Mouse (Mus musculus) c-Kit-negative CD71-positive TER-119-positive erythroid progenitor cells, embryonic 14.5 days (primary cell): ENCODE measurements at regions not wholly inside any gene's neighbourhood (a gene's known extent, or its start where the extent isn't known, plus 50 kb on each side); places are given as distances from the start of the nearest gene placed in this dataset.

Experiments used
- DNase-seq: peaks from one replicate; pipeline ENCODE4 v3.0.0-alpha.2; 2013; ENCODE audit warnings: low read depth, low spot score

- no peak for DNase-seq
These were observed 57.2 kb upstream of the Nabp1 start for GRCm38 (mm10) chr1:51535414-51535813.

- DNase-seq: no peak
These were observed 53.1 kb upstream of the Nabp1 start for GRCm38 (mm10) chr1:51531360-51531759.

- DNase-seq: no peak
These were observed 52.1 kb upstream of the Nabp1 start for GRCm38 (mm10) chr1:51530191-51530926.

GRCm38 (mm10) chr1:51529653-51530052 is 51.4 kb upstream of the Nabp1 start:
- no peak for DNase-seq

- no peak for DNase-seq
These were observed 50.4 kb upstream of the Nabp1 start for GRCm38 (mm10) chr1:51528671-51529070.
